Mouse (Mus musculus) kidney, adult 2 months (tissue): ENCODE data around the gene Sfmbt2. TPM values are rescaled to one million over a fixed set of nuclear protein-coding genes. Genes with fewer than 3 reads are reported as not detected.
A peak's percentile ranks its signal among the peaks of the same experiment; 100 is the strongest.

Source experiments
- DNase-seq: peaks from one replicate; pipeline ENCODE4 v3.0.0; 2021
- H3K27ac ChIP-seq: fragments of 200-500 bp; 2 replicates; pipeline ENCODE4 v1.5.1; 2012; ENCODE audit warnings: low read depth, low read length, control low read depth, inconsistent platforms; ENCODE audit not compliant: insufficient read depth
- H3K27me3 ChIP-seq: fragments of 200-500 bp; replicated peaks from 2 replicates; pipeline ENCODE4 v1.6.1; 2012; ENCODE audit warnings: mild to moderate bottlenecking, moderate library complexity, low read length, inconsistent platforms; ENCODE audit not compliant: control insufficient read depth, insufficient read depth
- H3K36me3 ChIP-seq: fragments of 200-500 bp; 2 replicates; pipeline ENCODE4 v1.6.1; 2012; ENCODE audit warnings: mild to moderate bottlenecking, moderate library complexity, low read length, inconsistent platforms; ENCODE audit not compliant: control insufficient read depth, insufficient read depth
- H3K4me1 ChIP-seq: fragments of 200-500 bp; 2 replicates; pipeline ENCODE4 v1.6.1; 2011; ENCODE audit warnings: low read length; ENCODE audit not compliant: control insufficient read depth, insufficient read depth
- H3K4me3 ChIP-seq: fragments of 200-500 bp; 2 replicates; pipeline ENCODE4 v1.5.1; 2011; ENCODE audit warnings: mild to moderate bottlenecking, low read depth, low read length, control low read depth; ENCODE audit not compliant: insufficient read depth
- CTCF ChIP-seq: fragments of 200-500 bp; conservative IDR thresholded peaks from 2 replicates; pipeline ENCODE4 v1.5.1; 2011; ENCODE audit warnings: low read depth, mild to moderate bottlenecking, control low read depth, low read length, moderate library complexity, mixed read lengths; ENCODE audit not compliant: insufficient read depth, insufficient read length
- POLR2A ChIP-seq: fragments of 200-500 bp; IDR thresholded peaks from one replicate; pipeline ENCODE4 v1.6.1; 2011; ENCODE audit warnings: low read depth, low read length, control low read depth
- WGBS: fragments of 180-500 bp; shearing (Covaris S2); methylation state at CpG from one replicate; pipeline ENCODE4 v1.1.7; 2018; 5-methylcytosine and 5-hydroxymethylcytosine counted together
- polyA plus RNA-seq: library from polyadenylated mRNA; depleted of rRNA; stranded (reverse); fragments of >200 nt; gene quantifications from 2 replicates; pipeline ENCODE4 v1.2.3, GENCODE M21; 2012

Sfmbt2 gene
- polyA plus RNA-seq, 1 experiment: 0.16 TPM

DNA sequence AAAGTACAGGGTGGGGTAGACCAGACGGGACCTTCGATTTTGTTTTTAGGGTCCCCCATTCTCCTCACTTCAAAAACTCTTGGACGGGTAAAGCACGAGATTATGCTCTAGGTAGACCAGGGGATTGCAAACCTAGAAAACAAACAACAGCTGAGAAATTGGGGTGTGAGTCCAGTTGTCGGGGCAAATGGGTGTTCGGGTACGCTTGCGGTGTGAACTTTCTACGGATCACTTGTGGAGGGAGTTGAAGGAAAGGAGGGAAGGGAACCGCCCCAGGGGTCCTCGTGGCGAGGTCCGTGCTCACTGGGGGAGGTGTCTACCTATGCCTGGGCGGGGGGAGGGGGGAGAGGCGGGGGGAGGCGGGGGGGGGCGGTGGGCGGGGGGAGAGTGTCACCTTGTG lies 1.6 kb downstream of the Sfmbt2 start:
- Histone ChIP-seq H3K36me3 (no peaks in the 10 kb centered on the region), H3K4me1 (no peaks in the 10 kb centered on the region), H3K4me3 (peak overlapping the region; percentile 58; the same call in 1 of the 2 replicates), H3K27ac (no peak overlapping the region), H3K27me3 (peaks cover 7% of the 10 kb centered on the region)
- no peak for TF ChIP-seq CTCF
- no peak for TF ChIP-seq POLR2A
- WGBS: 8% methylated on average over 11 of the region's 18 CpGs
- DNase-seq: no peak

DNA sequence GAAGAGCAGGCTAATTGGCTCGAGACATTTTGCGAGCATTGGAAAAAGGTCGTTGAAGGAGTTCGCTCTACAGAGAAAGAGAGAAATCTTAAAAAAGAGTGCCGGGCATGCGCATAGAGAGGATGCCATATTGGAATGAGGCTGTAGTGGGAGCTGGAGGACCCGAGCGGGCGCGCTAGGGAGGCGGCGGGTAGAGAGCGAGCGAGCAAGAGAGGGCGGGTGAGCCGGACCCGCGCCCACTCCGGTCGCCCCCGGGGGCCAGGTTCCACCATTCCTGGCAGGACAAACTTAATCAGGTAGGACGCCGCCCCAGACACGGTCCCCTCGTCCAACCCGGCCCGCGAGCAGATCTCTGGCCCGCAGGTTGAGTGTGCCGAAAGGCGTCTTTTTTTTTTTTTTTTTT lies 2.0 kb downstream of the Sfmbt2 start:
- Histone ChIP-seq H3K27me3 (peaks cover 7% of the 10 kb centered on the region), H3K4me1 (no peaks in the 10 kb centered on the region), H3K27ac (no peak overlapping the region), H3K4me3 (peak overlapping the region; percentile 58), H3K36me3 (no peaks in the 10 kb centered on the region)
- no peak for TF ChIP-seq CTCF
- TF ChIP-seq POLR2A: no peak
- under 1% methylated on average over 31 of the region's 31 CpGs for WGBS
- peak; percentile 42 for DNase-seq

DNA sequence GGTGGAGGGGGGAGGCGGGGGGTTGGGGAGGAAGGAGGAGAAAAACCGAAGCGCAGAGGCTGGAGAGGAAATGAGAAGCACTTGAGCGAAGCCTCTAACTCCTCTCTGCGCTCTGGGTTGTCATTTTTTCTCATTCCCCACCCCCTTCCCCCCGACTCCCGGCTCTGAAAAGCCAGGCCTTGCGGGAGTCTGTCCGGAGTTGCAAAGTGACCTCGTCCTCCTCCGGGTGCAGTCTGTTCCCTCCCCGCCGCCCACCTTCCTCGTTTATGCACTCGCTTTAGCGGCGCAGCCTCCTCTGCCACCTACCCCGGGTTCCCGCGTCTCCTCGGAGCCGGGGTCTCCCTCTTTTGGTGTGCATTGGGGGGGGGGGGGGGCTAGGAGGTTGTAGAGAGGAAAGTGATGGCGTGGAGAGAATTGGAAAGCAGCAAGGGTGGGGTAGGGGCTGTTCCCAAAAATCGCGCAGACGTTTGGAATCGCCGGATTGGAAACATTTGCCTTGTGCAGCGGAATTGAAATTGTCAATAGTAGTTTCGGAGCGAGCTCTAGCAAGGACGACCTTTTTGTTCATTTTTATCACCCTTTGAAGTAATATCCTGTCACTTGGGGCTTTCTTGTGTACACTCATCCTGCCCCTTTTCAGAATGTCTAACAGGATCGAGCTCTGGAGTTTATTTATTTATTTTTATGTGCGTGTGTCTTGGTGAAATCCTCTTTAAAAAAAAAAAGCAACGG lies 2.6 kb downstream of the Sfmbt2 start:
- H3K27me3 ChIP-seq: peaks cover 7% of the 10 kb centered on the region
- H3K4me3 ChIP-seq: peak overlapping the region; percentile 26
- no peaks in the 10 kb centered on the region for H3K36me3 ChIP-seq
- no peak overlapping the region for H3K27ac ChIP-seq
- no peak for TF ChIP-seq CTCF
- TF ChIP-seq POLR2A: no peak
- WGBS: under 1% methylated on average over 35 of the region's 35 CpGs
- DNase-seq: peak; percentile 7
- H3K4me1 ChIP-seq: no peaks in the 10 kb centered on the region

DNA sequence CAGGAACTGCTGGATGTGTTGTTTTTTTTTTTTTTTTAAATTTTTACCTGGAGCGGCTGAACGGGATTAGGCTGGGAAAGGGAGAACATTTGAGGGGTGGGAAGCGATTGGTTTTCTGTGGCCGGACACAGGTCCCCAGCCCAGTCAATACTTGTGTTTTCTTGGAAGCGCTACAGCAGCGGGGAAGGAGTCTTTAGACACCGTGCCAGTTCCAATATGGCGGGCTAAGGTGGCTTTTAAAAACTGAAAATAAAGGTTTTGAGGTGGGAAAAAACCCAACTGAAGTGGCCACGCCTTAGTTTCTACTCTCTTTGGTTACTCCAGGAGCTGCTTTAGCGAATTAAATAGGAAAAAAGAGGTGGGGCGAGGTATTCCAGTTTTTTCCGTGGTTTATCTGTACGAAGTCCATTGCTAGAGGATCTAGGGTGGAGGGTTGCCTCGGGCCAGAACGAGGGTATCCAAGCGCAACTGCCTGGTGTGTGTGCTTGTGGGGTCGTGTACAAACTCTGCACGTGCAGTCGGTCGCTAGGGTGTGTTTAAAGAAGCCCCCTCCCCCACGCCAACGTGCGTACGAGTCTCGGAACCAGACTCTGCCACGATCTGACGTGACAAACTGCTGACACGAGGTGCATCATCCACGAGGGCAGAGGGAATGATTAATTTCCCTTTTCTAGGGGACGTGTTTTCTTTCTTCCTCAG lies 3.3 kb downstream of the Sfmbt2 start:
- WGBS: 2% methylated on average over 30 of the region's 30 CpGs

DNA sequence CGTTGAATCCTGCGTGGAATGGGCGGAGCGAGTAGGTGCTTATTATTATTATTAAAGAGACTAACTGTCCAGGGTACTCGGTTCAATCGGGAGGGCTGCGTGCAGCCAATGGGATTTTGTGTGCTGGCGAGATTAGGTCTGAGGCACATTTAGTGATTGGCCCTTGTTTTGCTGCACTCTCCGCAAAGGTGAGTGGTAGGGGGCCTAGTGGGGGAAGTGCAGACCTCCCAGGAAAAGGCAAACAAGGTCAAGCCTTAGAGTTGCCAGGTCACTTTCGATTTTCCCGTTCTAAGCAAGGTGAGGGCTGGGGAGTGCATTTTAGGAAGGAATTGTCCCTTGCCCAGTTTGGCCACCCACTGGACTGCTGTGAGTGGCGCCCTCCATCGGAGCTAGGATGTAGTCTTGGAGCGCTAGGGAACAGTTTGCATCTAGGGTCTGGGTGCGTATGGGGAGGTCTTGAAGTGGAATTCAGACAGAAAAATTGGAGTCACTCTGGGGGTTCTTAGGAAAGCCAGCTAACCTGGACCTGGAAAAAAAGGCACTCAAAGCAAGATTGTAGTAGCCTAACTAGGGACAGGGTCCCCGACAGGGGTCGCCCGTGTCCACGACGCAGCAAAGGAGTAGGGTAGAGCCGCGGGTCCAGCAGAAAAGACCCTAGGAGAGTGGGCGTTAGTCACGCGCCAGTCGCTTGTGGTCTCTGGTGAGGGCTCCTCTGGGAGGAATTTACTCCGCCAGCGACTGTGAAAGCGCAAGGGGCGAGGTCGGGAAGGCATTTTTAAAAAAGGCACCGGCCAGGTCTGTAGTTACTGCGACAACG lies 4.1 kb downstream of the Sfmbt2 start:
- Histone ChIP-seq H3K27ac (no peak overlapping the region), H3K4me3 (peak overlapping the region; percentile 31), H3K4me1 (no peaks in the 10 kb centered on the region), H3K36me3 (no peaks in the 10 kb centered on the region), H3K27me3 (peaks cover 7% of the 10 kb centered on the region)
- no peak for TF ChIP-seq CTCF
- no peak for TF ChIP-seq POLR2A
- peak; percentile 5 for DNase-seq
- under 1% methylated on average over 34 of the region's 34 CpGs for WGBS

More for the DNA sequence above, 3.3 kb downstream of the Sfmbt2 start:
- H3K4me3 ChIP-seq: peak overlapping the region; percentile 53
- H3K27me3 ChIP-seq: peaks cover 7% of the 10 kb centered on the region
- peak; percentile 2 for DNase-seq
- no peaks in the 10 kb centered on the region for H3K4me1 ChIP-seq
- H3K27ac ChIP-seq: no peak overlapping the region
- H3K36me3 ChIP-seq: no peaks in the 10 kb centered on the region
- TF ChIP-seq POLR2A (no peak), CTCF (no peak)

DNA sequence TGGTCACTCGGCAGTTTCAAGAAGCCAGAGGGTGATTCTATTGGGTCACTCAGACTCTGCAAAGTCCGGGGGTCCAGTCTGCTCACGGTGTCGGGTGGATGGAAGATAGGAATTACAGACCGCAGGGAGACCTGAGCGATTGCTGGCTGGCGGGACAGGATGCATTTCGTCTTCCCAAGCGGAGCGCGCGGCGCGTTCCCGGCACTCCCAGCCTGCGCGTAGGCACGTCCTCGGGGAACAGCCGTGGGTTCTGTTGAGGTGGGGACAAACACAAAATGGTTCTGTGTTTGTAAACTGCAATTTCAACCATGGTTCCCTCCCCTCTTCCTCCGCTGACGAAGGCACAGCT lies 4.7 kb downstream of the Sfmbt2 start:
- DNase-seq: no peak
- no peak for TF ChIP-seq CTCF
- no peak for TF ChIP-seq POLR2A
- WGBS: 2% methylated on average over 22 of the region's 22 CpGs
- H3K27ac ChIP-seq: no peak overlapping the region
- no peaks in the 10 kb centered on the region for H3K36me3 ChIP-seq
- peaks cover 7% of the 10 kb centered on the region for H3K27me3 ChIP-seq
- no peaks in the 10 kb centered on the region for H3K4me1 ChIP-seq
- H3K4me3 ChIP-seq: peak overlapping the region; percentile 31

DNA sequence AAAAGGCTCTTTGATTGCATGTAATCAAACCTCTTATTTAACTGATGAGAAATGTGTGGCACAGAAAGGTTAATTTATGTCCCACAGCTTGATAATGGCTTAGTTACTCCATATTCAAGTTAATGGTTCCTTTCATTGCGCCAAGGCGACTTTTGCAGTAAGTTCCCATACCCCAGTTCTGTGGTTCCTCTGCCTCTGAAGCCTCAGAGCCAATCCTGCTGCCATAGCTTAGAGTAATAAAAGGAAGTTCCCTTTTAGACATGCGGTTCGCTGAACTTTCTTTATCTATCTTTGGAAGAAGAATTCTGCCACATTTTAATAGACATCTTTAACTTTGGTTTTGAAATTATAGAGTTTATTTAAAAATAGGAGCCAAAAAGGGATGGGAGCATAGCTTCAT lies 19.7 kb downstream of the Sfmbt2 start:
- H3K27me3 ChIP-seq: no peaks in the 10 kb centered on the region
- DNase-seq: no peak
- 75% methylated on average over 4 of the region's 4 CpGs for WGBS
- H3K36me3 ChIP-seq: no peaks in the 10 kb centered on the region
- H3K27ac ChIP-seq: no peak overlapping the region
- H3K4me3 ChIP-seq: no peak overlapping the region
- TF ChIP-seq CTCF: no peak
- no peak for TF ChIP-seq POLR2A
- no peaks in the 10 kb centered on the region for H3K4me1 ChIP-seq
